In genomic region chr17:50972142-50972541, GRCm38 (mm10) we compare ENCODE assay signal across 9 mouse cellular contexts.
DNase-seq lines count a peak whose midpoint lies in the region; ATAC-seq and TF ChIP-seq lines count a peak whose summit lies in the region.
"Had no signal": no experiment of that assay in that cellular context is flagged by ENCODE, and none has a peak within 500 bp of the region (broad histone marks: within the 10 kb centered on the region; RNA-seq: fewer than 3 reads in every experiment).

No protein-coding gene starts in this region.

- WGBS in intestine, postnatal 0 days: 30% methylated on average over 1 of the region's 1 CpGs
- WGBS in intestine, embryonic 16.5 days: 31% methylated on average over 1 of the region's 1 CpGs
- WGBS in midbrain, postnatal 0 days: 19% methylated on average over 1 of the region's 1 CpGs
- 17% methylated on average over 1 of the region's 1 CpGs for WGBS in midbrain, embryonic 11.5 days
- 43% methylated on average over 1 of the region's 1 CpGs for WGBS in limb, embryonic 10.5 days

- H3K27ac ChIP-seq in intestine, postnatal 0 days (ENCODE audit: low read depth, low read length): no peak overlapping the region
- H3K27ac ChIP-seq in intestine, embryonic 16.5 days (ENCODE audit: low read length): no peak overlapping the region
- H3K27ac ChIP-seq in midbrain, postnatal 0 days (ENCODE audit: low read depth, low read length): no peak overlapping the region
- H3K27ac ChIP-seq in midbrain, embryonic 11.5 days (ENCODE audit: low read depth, low read length): no peak overlapping the region
- H3K27ac ChIP-seq in limb, embryonic 10.5 days: no peak overlapping the region
- H3K27ac ChIP-seq: lung, embryonic 15.5 days had no signal

- H3K4me1 ChIP-seq in intestine, postnatal 0 days (replicated peaks; ENCODE audit: control insufficient read depth, insufficient read depth, low read length): no peaks in the 10 kb centered on the region
- H3K4me1 ChIP-seq in intestine, embryonic 16.5 days (ENCODE audit: control insufficient read depth, insufficient read depth, low read length): no peaks in the 10 kb centered on the region
- no peaks in the 10 kb centered on the region for H3K4me1 ChIP-seq in midbrain, postnatal 0 days (ENCODE audit: insufficient read depth, low read length)
- H3K4me1 ChIP-seq in midbrain, embryonic 11.5 days (ENCODE audit: control insufficient read depth, insufficient read depth, low read length): no peaks in the 10 kb centered on the region
- H3K4me1 ChIP-seq in limb, embryonic 10.5 days: peaks cover 8% of the 10 kb centered on the region
- H3K4me1 ChIP-seq: lung, embryonic 15.5 days had no signal

- no peak for ATAC-seq in intestine, postnatal 0 days
- ATAC-seq in intestine, embryonic 16.5 days: no peak
- no peak for ATAC-seq in midbrain, postnatal 0 days (ENCODE audit: low FRiP score)
- no peak for ATAC-seq in midbrain, embryonic 11.5 days (ENCODE audit: low FRiP score)

- no peaks in the 10 kb centered on the region for H3K27me3 ChIP-seq in intestine, postnatal 0 days (replicated peaks; ENCODE audit: control insufficient read depth, insufficient read depth, low read length)
- no peaks in the 10 kb centered on the region for H3K27me3 ChIP-seq in intestine, embryonic 16.5 days (replicated peaks; ENCODE audit: control insufficient read depth, insufficient read depth, low read length)
- H3K27me3 ChIP-seq in midbrain, postnatal 0 days (ENCODE audit: insufficient read depth, low read length): no peaks in the 10 kb centered on the region
- H3K27me3 ChIP-seq in midbrain, embryonic 11.5 days (ENCODE audit: control insufficient read depth, insufficient read depth, low read length): no peaks in the 10 kb centered on the region
- H3K27me3 ChIP-seq in limb, embryonic 10.5 days (ENCODE audit: low read depth, poor library complexity, severe bottlenecking): no peaks in the 10 kb centered on the region
- H3K27me3 ChIP-seq: lung, embryonic 15.5 days had no signal

- H3K9ac ChIP-seq in intestine, postnatal 0 days (ENCODE audit: low read depth, low read length): no peak overlapping the region
- H3K9ac ChIP-seq in intestine, embryonic 16.5 days (ENCODE audit: low read depth, low read length): no peak overlapping the region
- no peak overlapping the region for H3K9ac ChIP-seq in midbrain, postnatal 0 days (replicated peaks; ENCODE audit: low read length, poor library complexity, severe bottlenecking)
- no peak overlapping the region for H3K9ac ChIP-seq in midbrain, embryonic 11.5 days (ENCODE audit: low read length)
- H3K9ac ChIP-seq: lung, embryonic 15.5 days had no signal

- DNase-seq in midbrain, postnatal 0 days (ENCODE audit: low spot score): peak; percentile 44
- no peak for DNase-seq in midbrain, embryonic 11.5 days (ENCODE audit: low spot score, missing footprints)
- peak; percentile 38 for DNase-seq in brain, adult 2 months (ENCODE audit: low read depth, low spot score)
- DNase-seq in retina, embryonic 14.5 days (ENCODE audit: low spot score): peak; percentile 55
- DNase-seq in limb, embryonic 10.5 days (ENCODE audit: low spot score): no peak
- DNase-seq: right cerebral cortex, postnatal 25 days had no signal

- no peaks in the 10 kb centered on the region for H3K9me3 ChIP-seq in intestine, postnatal 0 days (ENCODE audit: control insufficient read depth)
- no peaks in the 10 kb centered on the region for H3K9me3 ChIP-seq in intestine, embryonic 16.5 days (ENCODE audit: control insufficient read depth, low read length)
- no peaks in the 10 kb centered on the region for H3K9me3 ChIP-seq in midbrain, postnatal 0 days (ENCODE audit: low read length)
- no peaks in the 10 kb centered on the region for H3K9me3 ChIP-seq in midbrain, embryonic 11.5 days (ENCODE audit: control insufficient read depth, low read length)
- H3K9me3 ChIP-seq in limb, embryonic 10.5 days (replicated peaks): no peaks in the 10 kb centered on the region
- H3K9me3 ChIP-seq: lung, embryonic 15.5 days had no signal

- no peak overlapping the region for H3K4me2 ChIP-seq in intestine, postnatal 0 days (replicated peaks; ENCODE audit: low read depth)
- no peak overlapping the region for H3K4me2 ChIP-seq in intestine, embryonic 16.5 days (ENCODE audit: low read depth, low read length)
- no peak overlapping the region for H3K4me2 ChIP-seq in midbrain, postnatal 0 days (ENCODE audit: low read depth, low read length, poor library complexity, severe bottlenecking)
- H3K4me2 ChIP-seq in midbrain, embryonic 11.5 days: no peak overlapping the region
- H3K4me2 ChIP-seq: lung, embryonic 15.5 days had no signal

- no peak overlapping the region for H3K4me3 ChIP-seq in intestine, postnatal 0 days (ENCODE audit: low read depth, low read length)
- no peak overlapping the region for H3K4me3 ChIP-seq in intestine, embryonic 16.5 days (ENCODE audit: low read length)
- no peak overlapping the region for H3K4me3 ChIP-seq in midbrain, postnatal 0 days (ENCODE audit: low read depth, low read length)
- H3K4me3 ChIP-seq in midbrain, embryonic 11.5 days (ENCODE audit: low read depth, low read length): no peak overlapping the region
- no peak overlapping the region for H3K4me3 ChIP-seq in limb, embryonic 10.5 days
- H3K4me3 ChIP-seq: lung, embryonic 15.5 days had no signal

- peak; percentile 54 for TF ChIP-seq CTCF in intestine, postnatal 0 days (IDR thresholded peaks at IDR 0.05; ENCODE audit: low read depth)
- TF ChIP-seq CTCF in midbrain, postnatal 0 days (IDR thresholded peaks at IDR 0.05): peak; percentile 39

- no peaks in the 10 kb centered on the region for H3K36me3 ChIP-seq in intestine, postnatal 0 days (ENCODE audit: control insufficient read depth, insufficient read depth)
- H3K36me3 ChIP-seq in intestine, embryonic 16.5 days (ENCODE audit: control insufficient read depth, insufficient read depth, low read length): no peaks in the 10 kb centered on the region
- no peaks in the 10 kb centered on the region for H3K36me3 ChIP-seq in midbrain, postnatal 0 days (ENCODE audit: insufficient read depth, low read length)
- H3K36me3 ChIP-seq in midbrain, embryonic 11.5 days (ENCODE audit: control insufficient read depth, insufficient read depth, low read length): no peaks in the 10 kb centered on the region
- no peaks in the 10 kb centered on the region for H3K36me3 ChIP-seq in limb, embryonic 10.5 days
- H3K36me3 ChIP-seq: lung, embryonic 15.5 days had no signal

Comparison
In these comparisons a context has a peak if more than half of its experiments do, and no peak if none do; other contexts are left out.
1. DNase-seq: peak in midbrain, postnatal 0 days (single experiment), brain, adult 2 months (single experiment) and retina, embryonic 14.5 days (single experiment); none in midbrain, embryonic 11.5 days (single experiment) and limb, embryonic 10.5 days (single experiment).